Mouse (Mus musculus) gastrocnemius, postnatal 25 days (tissue): ENCODE data around the gene Kansl2. TPM values are rescaled to one million over a fixed set of nuclear protein-coding genes. Genes with fewer than 3 reads are reported as not detected.
"Not testable (repeated sequence)": the region's sequence is repeated elsewhere in the genome, so short reads cannot be mapped to it uniquely, and the experiment has no call there.

ENCODE experiments used
- DNase-seq: peaks from one replicate; pipeline ENCODE4 v3.0.0; 2022
- total RNA-seq, 2 experiments: library from RNA; stranded (reverse); gene quantifications; 1 replicate in 1 of 2; 2 replicates in 1 of 2; pipeline ENCODE4 v1.2.3; 2021

The Kansl2 gene
- total RNA-seq, 2 experiments from 2014 or later = 55.8 to 57.9 TPM

DNA sequence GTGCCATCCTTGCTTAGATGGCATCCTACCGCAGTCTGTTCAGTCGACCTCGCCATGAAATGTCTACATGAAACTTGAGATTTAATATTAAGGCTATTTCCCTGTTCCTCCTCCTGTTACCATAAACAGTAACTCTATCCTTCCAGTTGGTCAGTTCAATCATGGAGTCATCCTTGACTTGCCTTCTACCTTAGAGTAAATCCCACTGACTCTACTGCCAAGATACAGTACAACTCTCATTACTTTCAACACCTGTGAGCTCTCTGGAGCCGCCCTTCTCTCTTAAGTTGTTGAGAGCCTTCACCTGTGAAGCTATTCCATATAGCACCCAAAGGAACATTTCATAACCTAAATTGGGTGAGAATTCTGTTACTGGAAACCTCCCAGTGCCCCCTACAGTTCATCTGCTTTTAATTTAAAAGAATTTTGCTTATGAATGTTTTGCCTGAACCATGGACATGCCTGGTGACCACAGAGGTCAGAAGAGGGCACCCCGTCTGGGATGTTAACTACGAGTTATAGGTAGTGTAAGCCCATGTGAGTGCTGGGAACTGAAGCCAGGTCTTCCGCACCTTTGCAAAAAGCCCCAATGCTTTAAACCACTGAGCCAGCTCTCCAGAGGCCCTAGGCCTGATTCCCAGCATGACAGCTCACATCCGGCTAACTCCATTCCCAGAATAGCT is 2.9 kb upstream of the Kansl2 start:
- no peak for DNase-seq

DNA sequence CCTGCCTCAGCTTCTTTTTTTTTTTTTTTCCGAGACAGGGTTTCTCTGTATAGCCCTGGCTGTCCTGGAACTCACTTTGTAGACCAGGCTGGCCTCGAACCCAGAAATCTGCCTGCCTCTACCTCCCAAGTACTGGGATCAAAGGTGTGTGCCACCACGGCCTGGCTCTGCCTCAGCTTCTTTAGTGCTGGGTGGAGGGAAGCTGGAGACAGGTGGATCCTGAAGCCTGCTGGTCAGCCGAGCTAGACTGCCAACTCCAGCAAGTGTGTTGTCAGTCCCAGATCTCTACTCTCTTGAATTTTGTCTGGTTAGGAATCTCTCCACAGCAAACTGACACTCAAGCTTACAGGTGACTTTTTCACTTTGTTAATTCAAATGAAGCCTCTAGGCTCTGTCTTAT is 1.9 kb upstream of the Kansl2 start:
- DNase-seq = no peak

DNA sequence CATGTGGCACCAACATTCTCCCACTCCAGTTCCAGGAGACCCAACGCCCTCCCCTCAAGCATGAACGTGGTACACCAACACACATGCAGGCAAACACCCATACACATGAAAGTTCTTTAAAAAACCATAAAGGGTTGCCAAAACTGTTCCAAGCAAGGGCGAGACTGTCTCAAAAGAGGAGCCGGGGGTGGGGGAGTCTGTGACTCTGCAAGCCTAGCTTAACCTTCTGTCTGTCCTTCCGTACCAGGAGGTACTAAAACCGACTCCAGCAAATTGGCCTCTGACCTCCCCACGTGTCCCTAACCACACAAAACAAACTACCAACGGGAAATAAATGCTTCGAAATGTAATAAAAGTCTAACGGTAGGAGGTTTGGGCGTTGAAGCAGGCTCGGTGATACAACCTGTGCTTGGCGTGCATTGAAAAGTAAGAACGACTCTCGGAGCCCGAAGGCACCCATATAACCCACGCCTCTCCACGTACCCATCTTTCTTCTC is 981 bp downstream of the Kansl2 start:
- DNase-seq = no peak

DNA sequence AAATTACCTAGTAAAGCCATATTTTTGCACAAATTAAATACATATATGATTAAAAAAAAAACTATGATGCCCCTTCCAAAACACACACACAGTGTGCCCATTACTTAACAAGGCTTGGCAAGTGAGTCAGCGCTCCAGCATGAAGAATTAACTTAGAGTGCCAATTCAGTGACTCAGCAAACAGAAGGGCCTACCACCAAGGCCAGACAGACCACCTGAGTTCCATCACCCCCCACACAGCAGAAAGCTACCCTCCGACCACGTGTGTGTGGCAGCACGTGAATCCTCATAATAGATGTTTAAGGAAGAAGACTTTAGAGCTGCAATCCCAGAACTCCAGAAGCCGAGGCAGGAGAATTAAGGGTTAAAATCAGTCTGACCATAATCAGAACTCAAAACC is 1.8 kb downstream of the Kansl2 start:
- DNase-seq = no peak

DNA sequence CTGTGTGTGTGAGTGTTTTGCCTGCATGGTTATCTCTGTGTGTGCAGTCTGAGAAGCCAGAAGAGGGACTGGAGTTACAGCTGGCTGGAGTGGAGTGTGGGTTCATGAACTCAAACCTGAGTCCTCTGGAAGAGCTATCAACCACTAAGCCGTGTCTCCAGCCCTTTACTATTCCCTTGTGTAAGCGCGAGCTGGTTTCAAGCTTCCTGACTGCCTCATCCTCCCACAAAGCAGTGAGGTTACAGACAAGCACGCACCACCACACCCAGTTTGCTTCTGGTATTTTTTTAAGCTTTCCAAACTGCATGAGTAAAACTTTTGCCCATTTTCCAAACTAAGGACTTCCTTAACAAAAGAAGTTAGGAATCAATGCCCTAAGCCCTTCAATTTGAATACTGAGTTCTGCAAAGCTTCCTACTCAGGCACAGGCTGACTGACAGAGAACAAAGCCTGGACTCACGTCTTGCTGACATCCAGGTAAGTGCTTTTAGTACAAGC is 5.9 kb downstream of the Kansl2 start:
- DNase-seq = no peak

DNA sequence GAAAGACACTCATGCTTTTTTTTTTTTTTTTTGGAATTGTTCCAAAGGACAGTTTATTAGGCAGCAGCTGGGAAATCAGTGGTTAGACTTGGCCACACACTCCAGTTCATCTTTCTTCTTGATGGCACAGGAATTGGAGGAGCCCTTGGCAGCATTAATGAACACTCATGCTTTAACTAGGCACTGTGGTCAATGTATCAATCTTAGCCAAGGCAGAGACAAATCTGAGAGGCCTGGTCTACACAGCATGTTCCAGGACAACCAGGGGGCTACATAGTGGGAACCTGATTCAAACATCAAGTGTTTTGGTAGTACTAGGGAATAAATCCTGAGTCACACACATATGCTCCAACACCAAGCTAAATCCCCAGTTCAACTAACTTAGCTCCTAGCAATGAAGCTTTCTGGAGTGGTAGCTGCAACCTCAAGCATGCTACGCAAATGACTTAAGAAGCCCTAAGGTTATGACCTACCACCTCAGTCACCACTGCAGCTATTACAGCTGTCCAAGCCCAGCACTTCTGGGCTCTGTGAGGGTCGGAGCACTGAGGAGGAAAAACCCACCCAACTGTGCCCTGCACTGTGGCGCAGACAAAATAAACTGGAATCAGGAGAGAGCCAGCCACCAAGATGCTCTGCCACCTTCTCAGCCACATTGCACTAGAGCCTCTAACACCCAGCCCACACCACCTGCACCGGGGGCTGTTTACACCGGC is 6.8 kb downstream of the Kansl2 start:
- no peak for DNase-seq

DNA sequence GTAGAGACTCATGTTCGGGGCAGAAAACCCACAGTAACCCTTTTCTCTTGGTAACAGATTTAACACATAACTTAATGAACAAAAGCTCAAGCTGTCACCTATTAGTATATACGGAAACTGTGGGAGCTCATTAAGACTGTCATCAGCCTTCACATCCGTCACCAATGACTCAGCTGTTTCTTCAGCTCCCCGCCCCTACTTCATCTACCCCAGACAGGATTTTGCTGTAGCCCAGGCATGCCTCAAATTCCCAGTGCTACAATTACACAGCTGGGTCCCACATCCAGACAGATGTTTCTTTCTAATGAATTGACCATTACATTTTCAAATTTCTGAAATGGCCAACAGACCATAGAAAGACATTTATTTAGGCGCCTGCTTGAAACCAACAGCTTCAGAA is 8.0 kb downstream of the Kansl2 start:
- DNase-seq = no peak

DNA sequence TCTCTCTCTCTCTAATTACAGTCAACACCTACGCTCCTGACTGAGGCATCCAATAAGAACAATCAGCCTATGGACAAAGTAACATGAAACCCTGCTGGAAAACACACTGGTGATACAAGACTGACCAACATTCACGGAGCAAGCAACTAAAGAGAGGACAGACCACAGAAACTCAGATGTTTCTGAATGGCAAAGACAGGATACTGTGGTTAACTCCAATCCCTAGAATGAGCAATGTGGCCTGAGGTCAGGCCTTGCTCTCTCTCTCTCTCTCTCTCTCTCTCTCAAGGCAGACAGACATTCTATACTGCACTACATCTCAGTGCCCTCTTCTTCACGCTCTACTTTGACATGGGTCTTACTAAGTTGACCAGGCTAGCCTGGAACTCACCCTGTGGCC is 12.8 kb downstream of the Kansl2 start:
- no peak for DNase-seq

DNA sequence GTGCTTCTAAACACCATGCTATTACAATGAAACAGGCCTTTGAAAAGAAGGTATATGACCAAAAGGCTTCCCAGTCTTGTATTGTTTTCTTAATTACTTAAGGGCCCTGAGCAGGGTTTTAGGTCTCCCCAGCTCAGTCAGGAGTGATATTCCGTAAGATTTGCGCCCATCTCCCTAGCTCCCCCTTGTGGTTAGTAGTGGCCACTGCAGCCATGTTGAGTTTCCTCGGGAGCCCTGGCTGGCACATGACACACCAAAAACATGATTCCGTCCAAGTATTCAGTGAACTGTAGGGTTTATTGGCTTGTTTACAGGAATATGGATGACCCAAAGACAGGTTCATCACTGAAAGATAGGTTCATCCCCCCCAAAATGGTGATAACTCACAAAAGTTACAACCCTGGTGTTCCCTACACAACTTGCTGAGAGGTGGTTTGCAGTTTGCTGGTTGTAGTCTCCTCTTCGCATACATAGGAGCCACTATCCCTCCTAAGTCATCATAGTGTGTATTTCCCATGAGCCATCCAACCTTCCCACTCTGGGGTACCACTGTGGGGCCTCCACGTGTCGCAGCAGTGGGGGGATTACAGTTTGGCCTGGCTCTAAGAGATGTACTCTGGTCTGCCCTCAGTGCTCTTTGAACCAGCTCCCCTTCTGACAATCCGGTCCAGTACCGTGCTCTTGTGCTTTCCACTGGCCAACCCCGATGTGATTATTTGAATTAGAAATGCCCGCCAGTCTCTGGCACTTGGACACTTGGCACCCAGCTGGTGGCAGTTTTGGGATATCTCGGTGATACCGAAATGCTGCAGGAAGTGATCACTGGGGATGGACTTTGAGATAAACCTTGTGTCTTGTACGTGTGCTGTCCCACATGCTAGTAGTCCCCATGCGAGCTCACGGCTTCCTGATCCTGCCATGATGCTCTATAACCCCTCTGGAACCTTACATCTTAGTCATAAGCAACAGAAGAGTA is 16.4 kb downstream of the Kansl2 start:
- DNase-seq = peak; percentile 38

DNA sequence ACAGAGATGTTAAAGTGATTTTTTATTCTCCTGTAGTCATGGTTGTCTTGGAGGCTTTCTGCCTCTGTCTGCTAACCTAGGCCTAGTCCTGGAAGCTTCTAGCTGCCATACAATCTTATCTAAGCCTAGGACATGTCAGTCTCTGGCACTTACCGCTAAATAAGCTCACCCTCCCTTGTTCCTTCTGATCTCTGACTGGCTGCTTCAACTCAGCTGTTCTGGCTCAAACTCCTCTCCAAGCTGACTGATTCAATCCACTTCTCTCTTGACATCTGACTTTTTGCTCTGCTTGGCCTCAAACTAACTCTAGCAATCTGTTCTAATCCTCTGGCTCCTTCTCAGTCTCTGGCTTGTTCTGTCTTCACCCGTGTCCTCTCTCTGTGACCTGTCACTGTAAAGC is 19.2 kb downstream of the Kansl2 start:
- not testable (repeated sequence) for DNase-seq

DNA sequence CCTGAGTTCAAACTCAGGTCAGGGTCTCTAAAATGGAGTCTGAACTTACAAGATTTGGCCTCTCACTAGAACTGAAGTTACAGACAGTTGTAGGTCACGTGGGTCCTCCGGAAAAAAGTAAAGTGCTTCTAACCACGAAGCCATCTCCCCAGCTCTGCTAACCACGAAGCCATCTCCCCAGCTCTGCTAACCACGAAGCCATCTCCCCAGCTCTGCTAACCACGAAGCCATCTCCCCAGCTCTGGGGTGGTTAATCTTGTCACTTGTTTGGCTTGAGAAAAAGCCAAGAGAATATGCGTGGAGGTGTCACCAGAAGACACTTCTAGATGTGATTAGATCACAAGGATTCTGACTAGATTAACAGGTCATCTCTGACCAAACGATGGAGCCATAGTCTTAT is 19.9 kb downstream of the Kansl2 start:
- DNase-seq = no peak

DNA sequence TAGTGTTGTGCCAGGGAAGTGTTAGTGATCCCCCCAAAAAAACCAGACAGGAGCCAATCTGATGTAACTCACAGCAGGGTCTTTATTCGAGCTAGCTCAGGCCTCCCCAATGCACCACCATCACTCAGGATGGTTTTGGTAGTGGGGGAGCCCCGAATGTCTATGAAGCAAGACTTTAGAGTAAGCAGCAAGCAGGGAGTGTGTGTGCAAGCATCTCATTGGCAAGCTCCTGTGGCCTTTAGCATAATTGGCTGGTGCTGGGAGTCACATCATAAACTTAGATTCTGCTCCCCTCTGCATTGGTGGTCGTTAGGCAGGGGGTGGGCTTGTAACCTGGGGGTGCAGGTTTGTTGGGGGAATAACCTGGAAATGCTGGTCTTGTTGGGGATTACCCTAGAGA is 20.4 kb downstream of the Kansl2 start:
- DNase-seq = not testable (repeated sequence)

DNA sequence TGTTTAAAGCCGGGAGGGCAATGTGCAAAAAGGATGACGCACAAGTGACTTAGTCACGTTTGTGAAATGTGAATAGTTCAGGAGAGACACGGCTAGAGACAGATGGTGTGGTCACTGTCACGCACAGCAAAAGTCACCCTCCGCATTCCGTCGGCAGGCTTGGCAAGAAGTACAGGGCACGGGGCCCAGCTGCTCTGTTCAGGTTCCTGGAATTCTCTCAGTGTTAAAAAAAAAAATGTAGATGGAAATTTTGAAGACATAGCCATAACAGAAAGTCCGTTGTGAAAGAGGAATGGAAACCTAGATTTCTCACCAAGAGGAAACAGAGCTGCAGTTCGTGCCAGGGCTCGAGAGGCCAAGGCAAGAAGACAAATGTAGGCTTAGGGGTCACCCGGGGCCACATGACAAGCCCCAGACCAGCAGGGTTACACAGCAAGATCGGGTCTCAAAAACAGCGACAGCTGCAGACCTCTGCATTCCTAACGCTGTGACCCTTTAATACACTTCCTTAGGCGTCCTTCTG is 21.2 kb downstream of the Kansl2 start:
- DNase-seq = peak; percentile 46

DNA sequence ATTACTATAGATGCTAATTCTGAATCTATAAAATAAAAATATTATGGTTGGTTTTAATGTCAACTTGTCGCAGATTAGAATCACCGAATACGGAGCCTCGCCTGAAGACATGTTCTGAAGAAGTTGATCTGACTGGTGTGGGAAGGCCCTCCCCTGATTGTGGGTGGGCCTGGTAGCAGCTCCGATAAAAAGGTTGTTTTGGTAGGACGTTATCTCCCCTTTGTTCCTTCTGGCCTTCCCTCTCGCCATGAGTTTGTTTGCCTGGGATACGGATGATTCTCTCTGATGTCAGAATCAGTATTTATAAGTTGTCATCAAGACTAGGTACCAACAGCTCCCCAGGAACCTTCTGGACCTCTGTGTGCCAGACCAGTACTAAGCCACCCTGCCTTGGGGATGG is 21.8 kb downstream of the Kansl2 start:
- no peak for DNase-seq

DNA sequence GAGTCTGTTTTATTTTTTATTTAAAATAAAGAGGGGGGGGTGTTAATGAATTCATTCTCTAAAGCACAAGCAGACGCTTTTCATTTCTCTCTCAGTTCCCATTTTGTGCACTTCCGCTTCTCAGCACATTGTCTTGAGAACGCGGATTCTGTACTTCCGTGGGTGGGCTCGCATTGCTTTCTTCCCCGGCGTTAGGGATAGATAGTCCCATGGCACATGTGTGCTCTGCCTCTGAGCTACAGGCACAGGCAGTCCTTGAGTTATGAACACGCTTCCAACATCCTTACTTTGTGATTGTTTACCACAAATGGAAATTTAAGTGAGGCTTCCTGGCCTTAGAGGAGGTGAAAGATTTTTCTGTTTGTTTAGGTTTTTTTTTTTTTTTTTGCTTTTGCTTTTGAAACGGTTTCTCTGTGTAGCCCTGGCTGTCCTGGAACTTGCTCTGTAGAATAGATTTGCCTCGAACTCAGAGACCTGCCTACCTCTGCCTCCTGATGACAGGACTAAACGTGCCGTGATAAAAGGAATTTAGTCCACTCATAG is 22.6 kb downstream of the Kansl2 start:
- DNase-seq = peak; percentile 23

DNA sequence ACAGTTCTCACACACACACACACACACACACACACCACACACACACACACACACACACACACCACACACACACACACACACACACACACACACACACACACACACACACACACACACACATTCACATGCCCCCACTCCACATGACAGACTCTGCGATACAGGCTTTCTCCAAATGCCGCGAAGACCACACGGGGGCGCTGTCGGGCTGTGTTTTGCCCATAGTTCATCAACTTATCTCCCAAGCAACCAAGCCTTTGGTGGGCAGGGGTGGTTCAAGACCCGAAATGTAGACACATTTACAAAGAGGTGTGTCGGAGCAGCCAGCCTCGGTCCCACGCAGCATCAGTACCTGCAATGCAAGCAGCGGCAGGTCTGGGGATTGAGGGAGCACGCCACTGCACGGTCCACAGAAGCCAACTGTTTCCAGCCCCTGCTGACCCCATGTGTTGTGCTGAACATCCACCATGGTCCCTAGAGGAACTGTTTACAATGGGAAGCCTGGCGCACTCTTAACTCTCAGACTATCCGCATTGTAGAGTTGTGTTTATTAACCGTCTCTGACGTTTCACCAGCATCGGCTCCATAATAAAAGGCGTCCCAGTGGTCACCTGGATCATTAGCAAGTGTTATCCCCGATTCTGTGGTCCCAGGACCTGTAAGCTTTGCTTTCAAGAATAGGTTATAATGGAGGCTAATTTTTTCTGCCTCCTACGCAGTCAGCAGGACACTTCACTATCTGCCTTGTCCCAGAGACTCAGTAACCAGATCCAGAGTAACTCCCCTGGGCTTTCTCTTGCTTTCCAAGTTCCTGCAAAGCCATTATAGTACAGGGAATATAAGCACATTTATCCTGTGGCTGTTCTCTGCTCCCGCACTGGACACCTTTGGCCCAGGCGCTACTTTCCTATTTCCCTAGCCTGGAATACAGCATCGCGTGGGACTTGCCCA is 23.4 kb downstream of the Kansl2 start:
- DNase-seq = peak; percentile 57

DNA sequence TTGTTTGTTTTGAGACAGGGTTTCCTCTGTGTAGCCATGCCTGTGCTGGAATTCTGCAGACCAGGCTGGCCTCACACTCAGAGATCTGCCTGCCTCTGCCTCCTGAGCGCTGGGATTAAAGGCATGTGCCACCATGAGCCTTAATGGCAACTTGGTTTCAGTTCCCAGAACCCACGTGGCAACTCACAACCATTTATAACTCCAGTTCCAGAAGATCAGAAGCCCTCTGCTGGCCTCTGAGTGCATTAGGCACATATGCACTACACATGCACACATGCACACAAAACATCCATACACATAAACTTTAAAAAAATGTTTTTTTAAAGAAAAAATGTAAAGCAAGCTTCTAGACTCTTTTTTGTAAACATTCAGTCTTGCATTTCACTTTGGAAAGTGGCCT is 24.7 kb downstream of the Kansl2 start:
- no peak for DNase-seq

DNA sequence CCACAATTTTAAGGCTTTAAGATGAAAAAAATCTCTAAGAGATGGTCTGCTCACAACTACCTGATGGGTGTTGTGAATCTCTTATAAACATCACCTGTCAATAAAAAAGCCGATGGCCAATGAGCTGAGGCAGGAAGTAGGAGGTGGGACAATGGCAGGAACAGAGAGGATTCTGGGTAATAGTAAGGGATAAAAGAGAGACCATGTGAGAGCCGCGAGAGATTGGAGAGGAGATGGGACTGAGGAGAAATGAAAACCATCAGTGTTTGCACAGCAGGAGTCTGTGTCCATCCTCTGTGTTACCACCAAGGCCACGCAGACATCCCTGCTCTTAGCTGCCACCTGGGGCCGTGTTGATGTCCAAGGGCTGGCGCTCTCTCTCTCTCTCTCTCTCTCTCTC is 26.7 kb downstream of the Kansl2 start:
- DNase-seq = no peak

DNA sequence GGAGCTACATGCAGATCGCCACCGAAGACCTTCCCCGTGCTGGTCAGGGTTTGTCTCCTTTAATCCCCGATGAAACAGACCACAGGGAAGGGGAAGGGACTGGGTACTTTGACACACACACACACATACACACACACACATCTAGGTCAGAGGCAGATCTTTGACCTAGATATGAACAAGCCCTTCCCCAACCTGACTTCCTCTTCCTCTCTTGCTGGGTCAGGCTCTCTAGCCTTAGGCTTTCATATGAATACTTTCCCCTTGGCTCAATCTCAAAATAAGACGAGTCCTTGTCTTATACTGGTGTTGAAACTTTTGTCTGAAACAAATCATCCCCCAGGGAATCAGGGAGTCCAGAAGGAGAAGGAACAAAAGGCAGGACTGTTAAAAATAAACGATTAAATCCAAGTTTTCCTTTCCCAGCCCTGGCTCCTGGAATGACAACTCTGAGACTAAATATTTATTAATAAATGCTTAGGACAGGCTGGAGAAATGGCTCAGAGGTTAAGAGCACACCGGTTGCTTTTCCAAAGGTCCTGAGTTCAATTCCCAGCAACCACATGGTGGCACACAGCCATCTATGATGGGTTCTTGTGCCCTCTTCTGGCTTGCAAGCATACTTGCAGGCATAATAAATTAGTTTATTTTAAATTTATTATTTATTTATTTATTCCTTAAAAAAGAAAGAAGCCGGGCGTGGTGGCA is 27.7 kb downstream of the Kansl2 start:
- DNase-seq = no peak

DNA sequence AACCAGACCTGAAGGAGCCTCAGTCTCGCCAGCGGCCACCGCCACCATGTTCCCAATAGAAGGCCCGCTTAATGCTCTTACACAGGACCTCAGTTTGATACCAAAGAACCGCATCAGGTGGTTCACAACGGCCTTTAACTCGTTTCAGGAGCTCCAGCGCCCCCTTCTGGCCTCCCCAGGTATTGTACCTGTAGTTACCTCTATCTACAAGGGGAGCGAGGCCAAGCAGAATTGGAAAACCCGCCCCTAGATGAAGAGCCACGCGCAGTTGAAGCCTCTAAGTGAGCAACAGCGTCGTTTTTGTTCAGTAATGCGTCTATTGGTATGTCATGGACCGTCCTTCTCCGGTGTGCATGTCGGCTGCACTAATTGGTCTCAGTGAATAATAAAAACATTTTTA is 29.6 kb downstream of the Kansl2 start:
- DNase-seq = peak; percentile 39
